Mouse (Mus musculus): ENCODE results near the gene Naga.

DNA sequence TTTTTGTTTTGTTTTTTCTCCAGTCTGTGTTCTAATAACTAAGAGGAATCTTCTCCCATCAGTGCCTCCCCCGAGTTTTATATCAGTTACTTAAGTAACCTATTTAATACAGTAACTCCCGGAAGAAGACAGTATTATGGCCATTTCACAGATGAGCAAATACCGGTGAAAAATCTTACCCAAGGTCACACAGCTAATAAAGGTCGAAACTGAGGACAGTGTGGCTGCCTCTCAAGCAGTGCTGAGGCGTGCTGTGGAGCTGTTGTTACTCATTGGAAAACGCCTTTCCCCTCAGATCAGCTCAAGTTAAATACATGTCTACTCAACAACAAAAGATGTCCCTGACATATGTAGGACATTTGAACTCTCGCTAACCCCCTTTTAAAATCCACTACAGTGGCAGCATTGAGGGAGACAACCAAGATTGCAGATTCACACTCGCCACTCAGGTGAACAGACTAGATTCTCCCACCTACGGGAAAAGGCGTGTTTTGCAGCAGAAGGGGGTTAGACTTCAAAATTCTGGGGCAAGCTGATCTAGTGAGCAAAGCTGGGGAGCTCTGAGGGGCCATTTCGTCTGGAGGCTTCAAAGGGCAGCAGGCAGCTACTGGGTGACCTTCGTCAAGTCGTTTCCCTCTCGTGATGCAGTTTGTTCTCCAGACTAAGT, 14.5 kb upstream of the Naga start:
- no peak for TF ChIP-seq CTCF (IDR thresholded peaks at IDR 0.05; ENCODE audit: low read depth)
- no peak for TF ChIP-seq EP300 (IDR thresholded peaks at IDR 0.05; ENCODE audit: low read depth)

All from heart, postnatal 0 days (tissue).